ENCODE assay signal across 8 mouse cellular contexts in the genomic region with DNA sequence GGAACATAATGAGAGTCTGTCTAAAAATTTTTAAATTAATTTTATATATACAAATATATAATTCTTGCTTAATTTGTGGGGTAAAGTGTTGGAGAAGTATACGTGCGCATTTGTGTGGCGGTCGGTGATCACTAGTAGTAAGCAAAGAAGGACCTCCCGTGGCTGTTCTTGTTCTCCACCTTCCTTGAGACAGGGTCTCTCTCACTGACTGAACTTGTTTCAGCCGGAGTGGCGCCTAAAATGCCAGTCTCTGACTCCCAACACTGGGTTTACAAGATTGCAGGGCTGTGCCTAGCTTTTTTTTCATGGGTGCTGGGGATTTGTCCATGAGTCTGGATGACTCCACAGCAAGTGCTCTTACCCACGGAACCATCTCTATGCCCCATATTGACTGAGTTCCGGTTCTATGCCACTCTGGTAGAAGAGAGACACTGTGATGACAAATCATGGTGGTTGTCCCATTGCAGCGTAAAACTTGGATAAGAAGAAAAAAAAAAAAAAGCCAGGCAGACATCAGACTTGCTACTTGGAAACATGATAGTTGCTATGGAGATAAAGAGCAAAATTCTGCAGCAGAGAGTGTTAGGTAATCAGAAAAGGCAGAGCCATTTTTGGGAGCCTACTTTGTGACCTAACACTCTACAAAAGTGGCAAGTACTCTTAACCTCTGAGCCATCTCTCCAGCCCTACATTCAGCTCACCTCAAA. TPM values are rescaled to one million over a fixed set of nuclear protein-coding genes. Genes with fewer than 3 reads are reported as not detected.
A peak's percentile ranks its signal among the peaks of the same experiment; 100 is the strongest.
DNase-seq lines count a peak whose midpoint lies in the region; ATAC-seq and TF ChIP-seq lines count a peak whose summit lies in the region.

No protein-coding gene starts in this region.

- TF ChIP-seq CTCF in midbrain, postnatal 0 days (IDR thresholded peaks at IDR 0.05): no peak

- H3K9ac ChIP-seq in intestine, embryonic 14.5 days (ENCODE audit: low read length): peak overlapping the region; percentile 78
- H3K9ac ChIP-seq in midbrain, postnatal 0 days (replicated peaks; ENCODE audit: low read length, poor library complexity, severe bottlenecking): no peak overlapping the region

- peak overlapping the region; percentile 82 for H3K4me2 ChIP-seq in intestine, embryonic 14.5 days (ENCODE audit: low read length)
- peak overlapping the region; percentile 87 for H3K4me2 ChIP-seq in midbrain, postnatal 0 days (ENCODE audit: low read depth, low read length, poor library complexity, severe bottlenecking)

- H3K36me3 ChIP-seq in erythroblast, embryonic 14.5 days (ENCODE audit: control insufficient read depth): peaks cover 33% of the 10 kb centered on the region
- peaks cover 17% of the 10 kb centered on the region for H3K36me3 ChIP-seq in intestine, embryonic 14.5 days (ENCODE audit: control insufficient read depth, insufficient read depth, low read length)
- H3K36me3 ChIP-seq in midbrain, postnatal 0 days (ENCODE audit: insufficient read depth, low read length): peaks cover 8% of the 10 kb centered on the region; the same call in 1 of the 2 replicates

- H3K4me3 ChIP-seq in erythroblast, embryonic 14.5 days (replicated peaks): peak overlapping the region; percentile 73
- peak overlapping the region; percentile 85 for H3K4me3 ChIP-seq in intestine, embryonic 14.5 days (ENCODE audit: low read depth, low read length)
- peak overlapping the region; percentile 69 for H3K4me3 ChIP-seq in midbrain, postnatal 0 days (ENCODE audit: low read depth, low read length)

- ATAC-seq in erythroblast, adult 5-6 weeks (replicated peaks; ENCODE audit: low FRiP score, poor library complexity, severe bottlenecking): no peak
- ATAC-seq in intestine, embryonic 14.5 days (replicated peaks; ENCODE audit: low FRiP score, low TSS enrichment, low read depth): no peak
- ATAC-seq in midbrain, postnatal 0 days (ENCODE audit: low FRiP score): no peak
- no peak for ATAC-seq in activated CD4-positive, CD25-positive, alpha-beta regulatory T cell, adult 4 months
- ATAC-seq in CD4-positive, CD25-positive, alpha-beta regulatory T cell, adult 4 months: no peak

- no peaks in the 10 kb centered on the region for H3K27me3 ChIP-seq in erythroblast, embryonic 14.5 days (ENCODE audit: control insufficient read depth)
- no peaks in the 10 kb centered on the region for H3K27me3 ChIP-seq in intestine, embryonic 14.5 days (replicated peaks; ENCODE audit: control insufficient read depth, insufficient read depth, low read length)
- H3K27me3 ChIP-seq in midbrain, postnatal 0 days (ENCODE audit: insufficient read depth, low read length): no peaks in the 10 kb centered on the region

- peaks cover 61% of the 10 kb centered on the region for H3K4me1 ChIP-seq in erythroblast, embryonic 14.5 days (ENCODE audit: control insufficient read depth)
- peaks cover 15% of the 10 kb centered on the region for H3K4me1 ChIP-seq in intestine, embryonic 14.5 days (replicated peaks; ENCODE audit: control insufficient read depth, insufficient read depth, low read length)
- H3K4me1 ChIP-seq in midbrain, postnatal 0 days (ENCODE audit: insufficient read depth, low read length): no peaks in the 10 kb centered on the region; the same call in 1 of the 2 replicates

- peak; percentile 7 to 10 for DNase-seq in thymus, postnatal 10 days (ENCODE audit: low spot score in 2 of 2)
- DNase-seq in thymus, postnatal 36 days: no peak
- no peak for DNase-seq in intestine, embryonic 14.5 days (ENCODE audit: low spot score)
- DNase-seq in midbrain, postnatal 0 days (ENCODE audit: low spot score): no peak

- WGBS in intestine, embryonic 14.5 days: 74% methylated on average over 10 of the region's 10 CpGs
- WGBS in midbrain, postnatal 0 days: 82% methylated on average over 10 of the region's 10 CpGs

- peak overlapping the region; percentile 59; the same call in 1 of the 2 replicates for H3K27ac ChIP-seq in intestine, embryonic 14.5 days (ENCODE audit: low read depth)
- 0 out of 2 replicates have a peak overlapping the region, but pooled peaks have one; percentile 58 for H3K27ac ChIP-seq in midbrain, postnatal 0 days (ENCODE audit: low read depth, low read length)

- no peaks in the 10 kb centered on the region for H3K9me3 ChIP-seq in erythroblast, embryonic 14.5 days (ENCODE audit: control insufficient read depth, low read length)
- H3K9me3 ChIP-seq in intestine, embryonic 14.5 days (ENCODE audit: control insufficient read depth, low read length): no peaks in the 10 kb centered on the region
- H3K9me3 ChIP-seq in midbrain, postnatal 0 days (ENCODE audit: low read length): no peaks in the 10 kb centered on the region

RNA-seq across cellular contexts. Expression of gene Parn, which starts 0.6 kb away (rescaled TPM):
- 0.51 TPM in 2 replicates for polyA plus RNA-seq in erythroblast, embryonic 14.5 days (2012)
- 2.9 and 3.1 TPM in 2 replicates for total RNA-seq in erythroblast, adult 5-6 weeks (2015; ENCODE audit: low replicate concordance)
- total RNA-seq in erythroblast, adult 5-6 weeks (2017; ENCODE audit: low replicate concordance): 8.5 and 8.7 TPM in 2 replicates
- polyA plus RNA-seq in intestine, embryonic 14.5 days (2014; fragmentation: Nextera tagmentation; extraction: Ambion mirVana): 40.6 and 41.4 TPM in 2 replicates
- 11.8 and 14.8 TPM in 2 replicates for total RNA-seq in midbrain, postnatal 0 days (2014; rRNA removed)
- polyA plus RNA-seq in midbrain, postnatal 0 days (2015; fragmentation: Nextera tagmentation; extraction: Ambion mirVana): 28.0 and 29.3 TPM in 2 replicates
- 10 to 100 TPM; 28.1 to 32.5 TPM for polyA plus RNA-seq in activated CD4-positive, CD25-positive, alpha-beta regulatory T cell, adult 4 months (2017; shearing (Covaris generic))
- polyA plus RNA-seq in CD4-positive, CD25-positive, alpha-beta regulatory T cell, adult 4 months (2017; shearing (Covaris generic)): 10 to 100 TPM; 36.0 to 41.4 TPM

RNA-seq across cellular contexts. Expression of gene Bfar, which starts 3.1 kb away (rescaled TPM):
- 0.08 and 0.15 TPM in 2 replicates for polyA plus RNA-seq in erythroblast, embryonic 14.5 days (2012)
- 10.4 and 12.5 TPM in 2 replicates for total RNA-seq in erythroblast, adult 5-6 weeks (2015; ENCODE audit: low replicate concordance)
- total RNA-seq in erythroblast, adult 5-6 weeks (2017; ENCODE audit: low replicate concordance): 9.8 and 10.6 TPM in 2 replicates
- polyA plus RNA-seq in intestine, embryonic 14.5 days (2014; fragmentation: Nextera tagmentation; extraction: Ambion mirVana): 43.3 and 50.1 TPM in 2 replicates
- 37.5 and 38.9 TPM in 2 replicates for total RNA-seq in midbrain, postnatal 0 days (2014; rRNA removed)
- polyA plus RNA-seq in midbrain, postnatal 0 days (2015; fragmentation: Nextera tagmentation; extraction: Ambion mirVana): 37.1 and 38.3 TPM in 2 replicates
- polyA plus RNA-seq in activated CD4-positive, CD25-positive, alpha-beta regulatory T cell, adult 4 months (2017; shearing (Covaris generic)): 10 to 100 TPM; 45.0 to 56.9 TPM
- polyA plus RNA-seq in CD4-positive, CD25-positive, alpha-beta regulatory T cell, adult 4 months (2017; shearing (Covaris generic)): 10 to 100 TPM; 60.0 to 64.7 TPM

RNA-seq across cellular contexts. Expression of gene 3110001I22Rik, which starts 3.2 kb away (rescaled TPM):
- polyA plus RNA-seq in erythroblast, embryonic 14.5 days (2012): 0.06 and 0.11 TPM in 2 replicates
- 1.5 and 3.6 TPM in 2 replicates for total RNA-seq in erythroblast, adult 5-6 weeks (2015; ENCODE audit: low replicate concordance)
- 6.0 and 6.3 TPM in 2 replicates for total RNA-seq in erythroblast, adult 5-6 weeks (2017; ENCODE audit: low replicate concordance)
- 5.5 and 6.0 TPM in 2 replicates for polyA plus RNA-seq in intestine, embryonic 14.5 days (2014; fragmentation: Nextera tagmentation; extraction: Ambion mirVana)
- total RNA-seq in midbrain, postnatal 0 days (2014; rRNA removed): 3.1 and 5.4 TPM in 2 replicates
- 3.2 and 4.0 TPM in 2 replicates for polyA plus RNA-seq in midbrain, postnatal 0 days (2015; fragmentation: Nextera tagmentation; extraction: Ambion mirVana)
- polyA plus RNA-seq in activated CD4-positive, CD25-positive, alpha-beta regulatory T cell, adult 4 months (2017; shearing (Covaris generic)): 1 to 10 TPM; 9.2 to 9.4 TPM
- polyA plus RNA-seq in CD4-positive, CD25-positive, alpha-beta regulatory T cell, adult 4 months (2017; shearing (Covaris generic)): 1 to 10 TPM; 7.3 to 7.5 TPM

Comparison
In these comparisons a context has a peak if more than half of its experiments do, and no peak if none do; other contexts are left out.
1. DNase-seq: peak in thymus, postnatal 10 days (2 of 2); none in thymus, postnatal 36 days (0 of 2), intestine, embryonic 14.5 days (single experiment) and midbrain, postnatal 0 days (single experiment).
2. RNA of gene Parn, which starts 0.6 kb away (polyA plus RNA-seq): 36.0 to 41.4 TPM in CD4-positive, CD25-positive, alpha-beta regulatory T cell, adult 4 months, 40.6 to 41.4 TPM in intestine, embryonic 14.5 days, 28.1 to 32.5 TPM in activated CD4-positive, CD25-positive, alpha-beta regulatory T cell, adult 4 months and 28.0 to 29.3 TPM in midbrain, postnatal 0 days; 0.51 TPM in erythroblast, embryonic 14.5 days; every median in the first group is over 10 times any median in the second.
3. RNA of gene Bfar, which starts 3.1 kb away (polyA plus RNA-seq): 60.0 to 64.7 TPM in CD4-positive, CD25-positive, alpha-beta regulatory T cell, adult 4 months, 45.0 to 56.9 TPM in activated CD4-positive, CD25-positive, alpha-beta regulatory T cell, adult 4 months, 43.3 to 50.1 TPM in intestine, embryonic 14.5 days and 37.1 to 38.3 TPM in midbrain, postnatal 0 days; 0.08 to 0.15 TPM in erythroblast, embryonic 14.5 days; every median in the first group is over 10 times any median in the second.
4. Peak in every context shown above with its lines, with median percentiles within 50 percentile points of each other: H3K4me3 ChIP-seq.